Mouse (Mus musculus): ENCODE data around the gene Zbtb7b.
"Not testable (repeated sequence)": the region's sequence is repeated elsewhere in the genome, so short reads cannot be mapped to it uniquely, and the experiment has no call there.

The Zbtb7b gene

DNA sequence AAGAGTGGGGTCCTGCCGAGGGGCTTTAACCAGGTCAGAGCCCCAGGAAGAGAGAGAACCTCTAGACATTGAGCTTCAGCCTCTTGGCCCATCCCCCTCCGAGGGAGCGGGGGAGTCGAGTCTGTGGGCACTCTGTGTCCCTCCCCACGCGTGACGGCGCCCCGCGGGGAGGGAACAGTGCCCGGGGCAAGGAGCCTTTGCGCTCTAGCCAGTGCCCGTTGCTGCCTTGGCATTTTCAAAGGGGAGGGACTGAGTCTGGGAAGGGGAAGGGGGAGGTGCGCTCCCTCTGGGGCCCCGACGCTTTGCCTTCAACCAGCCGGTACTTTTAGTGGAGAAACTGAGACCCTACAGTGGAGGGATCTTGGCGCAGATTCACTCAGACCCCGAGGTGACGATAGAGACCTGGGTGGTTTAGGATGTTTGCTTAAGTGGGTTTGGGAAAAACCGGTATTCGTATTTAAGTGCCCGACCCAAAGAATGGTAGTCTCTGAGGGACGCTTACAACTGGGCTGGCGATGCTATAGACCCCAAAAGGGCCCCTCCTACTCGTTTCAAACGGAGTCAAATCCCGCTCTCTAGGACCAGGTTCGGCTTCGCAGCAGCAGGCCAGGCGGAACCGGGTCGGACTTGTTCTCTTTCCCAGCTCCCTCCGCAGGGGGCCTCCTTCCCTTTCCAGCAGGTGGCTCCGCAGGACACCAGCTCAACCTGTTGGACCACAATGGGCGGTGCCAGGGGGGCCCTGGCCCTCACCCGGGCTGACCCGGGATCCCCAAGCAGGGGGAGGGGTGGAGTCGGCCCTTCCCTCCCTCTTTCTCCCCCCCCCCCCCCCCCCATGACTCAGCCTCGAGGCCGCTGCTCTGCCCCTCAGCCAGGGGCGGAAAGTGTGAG lies at the start of gene Zbtb7b:
Zbtb7b (minus strand) TSS at position 771 of the 888 bp plus-strand sequence.
- peak; percentile 68 for DNase-seq (ENCODE audit: low read depth, low spot score)

DNA sequence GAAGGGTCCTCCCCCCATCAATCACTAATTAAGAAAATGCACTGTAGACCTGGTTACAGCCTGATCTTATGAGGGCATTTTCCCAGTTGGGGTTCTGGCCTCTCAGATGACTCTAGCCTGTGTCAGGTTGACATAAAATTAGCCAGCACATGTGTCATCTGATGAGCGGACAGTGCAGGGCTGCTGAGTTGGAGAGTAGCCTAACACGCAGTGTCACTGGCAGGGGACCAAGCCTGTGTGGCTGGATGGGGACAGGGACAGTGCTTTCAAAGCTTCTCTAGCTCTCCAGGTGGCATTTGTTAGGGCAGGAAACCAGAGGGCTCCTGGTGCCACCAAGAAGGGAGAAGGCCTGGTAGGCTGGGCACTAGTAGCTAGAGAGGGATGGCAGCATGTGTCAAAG lies 46.1 kb upstream of the Zbtb7b start:
- no peak for DNase-seq (ENCODE audit: low read depth, low spot score)

DNA sequence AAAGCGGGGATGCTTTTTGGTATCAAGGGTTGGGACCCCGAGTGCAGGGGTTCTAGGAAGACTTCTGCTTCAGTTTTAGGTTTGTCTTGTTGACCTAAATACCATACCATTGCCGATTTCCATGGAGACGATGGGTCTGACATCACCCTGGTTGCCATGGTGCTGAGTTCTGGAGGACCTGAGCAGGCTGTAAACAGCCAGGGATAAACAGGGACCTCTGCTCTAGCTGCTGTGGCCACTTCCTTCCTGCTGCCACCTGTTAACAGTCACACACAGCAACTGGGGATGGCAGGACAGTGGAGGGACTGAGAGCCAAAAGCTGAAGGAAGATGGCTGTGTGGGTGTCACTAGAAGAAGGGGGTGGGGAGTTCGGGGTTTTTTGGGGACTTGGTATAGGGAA lies 42.7 kb upstream of the Zbtb7b start:
- DNase-seq (ENCODE audit: low read depth, low spot score), result peak; percentile 47

DNA sequence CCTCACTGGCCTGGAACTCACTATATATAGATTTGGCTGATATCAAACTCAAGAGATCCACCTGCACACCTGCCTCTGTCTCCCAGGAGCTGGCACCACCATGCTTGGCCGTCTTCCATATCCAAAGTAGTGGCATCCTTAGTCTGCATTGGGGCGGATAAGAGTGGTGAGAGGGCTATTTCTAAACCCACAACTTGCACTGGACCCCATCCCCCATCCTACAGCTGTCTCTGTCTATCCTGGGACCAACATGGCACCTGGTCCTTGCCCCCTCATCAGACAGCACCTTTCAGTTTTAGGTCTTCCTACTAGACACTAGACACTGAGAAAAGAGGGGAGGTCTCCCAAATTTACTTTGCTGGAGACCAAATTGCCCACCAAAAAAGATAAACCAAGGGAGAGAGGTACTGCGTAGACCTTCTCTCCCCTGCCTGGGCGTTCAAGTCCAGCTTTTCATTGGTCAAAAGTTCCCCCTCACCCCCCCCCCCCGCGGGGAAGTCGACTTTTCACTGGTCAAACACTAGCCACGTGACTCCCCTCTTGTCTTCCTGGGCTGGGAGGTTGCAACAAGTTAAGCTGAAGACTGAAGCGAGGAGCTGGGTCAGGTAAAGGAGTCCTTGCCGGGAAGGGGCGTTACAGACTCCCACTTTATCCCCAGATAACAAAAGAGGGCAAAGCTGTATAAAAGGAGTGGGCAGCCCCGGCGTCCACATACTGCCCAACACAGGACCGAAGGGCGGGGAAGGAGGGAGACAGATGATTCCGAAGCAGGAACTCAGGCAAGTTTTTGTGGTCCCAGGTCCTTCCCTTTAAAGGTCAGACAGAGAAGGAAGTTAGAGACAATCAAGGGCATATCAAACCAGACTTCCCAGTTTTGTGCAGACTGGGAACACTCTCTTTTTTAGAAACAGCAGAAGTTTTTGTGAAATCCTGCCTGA lies 41.9 kb upstream of the Zbtb7b start, which contains the start of gene Pbxip1:
Pbxip1 (plus strand) TSS at position 531 of the 938 bp plus-strand sequence.
- peak; percentile 86 for DNase-seq (ENCODE audit: low read depth, low spot score)

DNA sequence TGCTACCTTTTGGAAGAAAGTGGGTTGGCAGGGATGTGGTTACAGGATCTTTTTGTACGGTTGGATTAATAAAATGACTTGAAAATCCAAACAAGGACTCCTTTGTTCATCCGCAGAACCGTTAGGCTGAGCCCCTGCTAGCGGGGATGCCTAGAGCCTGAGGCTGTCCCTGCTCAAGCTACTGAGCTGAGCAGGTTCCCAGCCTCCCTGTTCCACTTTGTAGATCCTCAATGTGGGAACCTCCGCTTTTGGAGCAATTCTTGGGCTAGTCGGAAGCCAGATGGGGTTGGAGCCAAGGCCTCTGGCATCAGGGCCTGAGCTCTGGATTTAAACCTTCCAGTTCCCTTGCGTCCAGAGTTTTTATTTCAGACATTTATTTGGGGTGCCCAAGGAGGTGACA lies 40.5 kb upstream of the Zbtb7b start:
- no peak for DNase-seq (ENCODE audit: low read depth, low spot score)

DNA sequence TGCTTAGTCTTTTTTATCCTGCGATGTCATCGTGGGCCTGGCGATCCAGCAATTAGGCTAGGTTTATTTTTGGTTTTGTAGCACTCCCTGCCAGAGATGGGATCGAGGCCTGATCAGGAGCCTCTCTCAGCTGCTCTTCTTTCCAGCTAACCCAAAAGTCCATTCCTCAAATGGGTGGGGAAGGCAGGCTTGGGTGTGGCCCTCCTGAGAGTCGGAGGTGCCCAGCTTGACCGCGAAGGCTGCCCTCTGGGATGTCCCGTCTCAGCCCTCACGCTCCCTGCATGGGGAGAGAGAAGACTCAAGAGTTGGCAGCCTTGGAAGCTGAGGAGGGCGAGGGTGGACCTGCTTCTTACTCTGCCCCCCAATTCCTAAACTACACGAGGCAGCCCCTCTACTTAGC lies 40.0 kb upstream of the Zbtb7b start:
- no peak for DNase-seq (ENCODE audit: low read depth, low spot score)

DNA sequence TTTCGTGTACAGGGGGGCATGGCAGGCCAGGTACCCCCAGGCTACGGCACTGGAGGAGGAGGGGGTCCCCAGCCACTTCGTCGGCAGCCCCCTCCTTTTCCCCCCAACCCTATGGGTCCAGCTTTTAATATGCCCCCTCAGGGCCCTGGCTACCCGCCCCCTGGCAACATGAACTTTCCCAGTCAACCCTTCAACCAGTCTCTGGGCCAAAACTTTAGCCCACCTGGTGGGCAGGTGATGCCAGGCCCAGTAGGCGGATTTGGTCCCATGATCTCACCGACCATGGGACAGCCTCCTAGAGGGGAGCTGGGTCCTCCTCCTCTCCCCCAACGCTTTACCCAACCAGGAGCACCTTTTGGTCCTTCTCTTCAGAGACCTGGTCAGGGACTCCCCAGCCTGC lies 38.0 kb upstream of the Zbtb7b start:
- DNase-seq (ENCODE audit: low read depth, low spot score), result no peak

DNA sequence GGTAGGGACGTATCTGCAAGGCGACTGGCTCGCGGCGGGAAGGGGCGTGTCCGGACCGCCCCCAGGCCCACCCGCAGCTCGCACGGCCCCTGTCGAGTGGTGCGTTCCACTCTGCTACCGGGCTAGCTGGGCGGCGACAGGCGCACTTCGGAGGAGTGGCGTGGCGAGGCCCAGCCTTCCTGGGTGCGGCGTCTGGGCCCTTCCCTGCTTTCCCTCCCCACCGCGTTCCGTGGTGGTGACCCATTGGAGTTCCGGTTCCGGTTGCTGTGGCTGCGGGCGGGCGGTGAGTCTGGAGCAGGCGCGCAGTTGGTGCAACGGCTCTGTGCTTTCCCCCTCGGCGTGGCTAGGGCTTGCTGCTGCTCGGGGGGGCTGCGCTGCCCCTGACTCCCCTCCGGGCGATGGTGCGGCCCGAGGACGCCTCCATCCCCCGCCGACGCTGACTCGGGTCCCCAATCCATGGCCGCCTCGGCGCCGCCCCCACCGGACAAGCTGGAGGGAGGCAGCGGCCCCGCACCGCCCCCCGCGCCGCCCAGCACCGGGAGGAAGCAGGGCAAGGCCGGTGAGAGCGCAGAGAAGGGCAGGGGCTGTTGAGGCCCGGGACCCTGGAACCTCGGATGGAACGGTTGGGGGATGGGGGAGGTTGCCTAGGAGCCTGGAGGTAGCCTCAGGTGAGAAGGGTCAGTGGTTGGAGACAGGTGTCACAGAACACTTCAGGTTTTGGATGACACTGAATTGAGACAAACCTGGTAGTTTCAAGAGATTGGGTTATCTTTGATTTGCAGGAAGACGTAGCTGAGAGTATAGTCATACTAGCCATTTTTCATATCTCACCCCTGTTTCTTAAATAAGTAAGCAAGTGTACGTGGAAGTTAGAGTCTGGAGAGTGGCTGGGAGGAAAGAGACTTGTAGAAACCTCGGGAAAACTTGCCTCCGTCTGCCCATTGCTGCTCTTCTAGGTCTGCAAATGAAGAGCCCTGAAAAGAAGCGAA lies 35.9 kb upstream of the Zbtb7b start, which contains the start of gene Pygo2:
Pygo2 (plus strand) TSS at position 44 of the 989 bp plus-strand sequence.
- peak; percentile 95 for DNase-seq (ENCODE audit: low read depth, low spot score)

DNA sequence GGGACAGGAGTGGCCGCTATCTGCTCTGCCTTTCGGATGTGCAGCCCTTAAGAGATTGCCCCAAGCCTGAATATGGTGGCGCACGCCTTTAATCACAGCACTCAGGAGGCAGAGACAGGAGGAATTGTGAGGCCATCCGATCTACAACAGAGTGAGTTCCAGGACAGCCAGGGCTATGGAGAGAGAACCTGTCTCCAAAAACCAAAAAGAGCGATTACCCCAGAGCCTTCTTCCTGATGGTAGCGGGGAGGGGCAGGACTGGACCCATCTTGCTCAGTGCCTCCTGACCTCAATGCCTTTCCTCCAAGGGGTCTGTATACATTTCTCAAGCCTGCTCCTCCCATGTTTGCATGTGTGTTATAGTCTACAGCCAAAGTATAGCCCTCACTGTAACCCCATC lies 34.4 kb upstream of the Zbtb7b start:
- DNase-seq (ENCODE audit: low read depth, low spot score), result not testable (repeated sequence)

DNA sequence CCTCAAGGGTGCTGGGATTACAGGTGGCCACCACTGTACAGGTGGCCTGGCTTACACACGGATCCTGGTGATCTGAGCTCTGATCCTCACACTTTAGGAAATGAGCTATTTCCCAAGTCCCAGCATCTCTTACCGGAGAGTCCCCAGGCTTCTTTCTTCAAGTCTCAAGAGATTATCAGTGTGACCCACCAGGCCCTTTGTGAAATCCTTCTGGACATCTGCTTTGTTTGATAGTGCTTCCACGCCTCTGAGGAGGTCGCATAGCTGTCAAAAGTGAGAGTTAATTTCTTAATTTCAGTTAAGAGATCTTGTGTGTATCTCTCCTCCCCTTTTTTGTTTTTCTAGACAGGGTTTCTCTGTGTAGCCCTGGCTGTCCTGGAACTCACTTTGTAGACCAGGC lies 31.3 kb upstream of the Zbtb7b start:
- no peak for DNase-seq (ENCODE audit: low read depth, low spot score)

DNA sequence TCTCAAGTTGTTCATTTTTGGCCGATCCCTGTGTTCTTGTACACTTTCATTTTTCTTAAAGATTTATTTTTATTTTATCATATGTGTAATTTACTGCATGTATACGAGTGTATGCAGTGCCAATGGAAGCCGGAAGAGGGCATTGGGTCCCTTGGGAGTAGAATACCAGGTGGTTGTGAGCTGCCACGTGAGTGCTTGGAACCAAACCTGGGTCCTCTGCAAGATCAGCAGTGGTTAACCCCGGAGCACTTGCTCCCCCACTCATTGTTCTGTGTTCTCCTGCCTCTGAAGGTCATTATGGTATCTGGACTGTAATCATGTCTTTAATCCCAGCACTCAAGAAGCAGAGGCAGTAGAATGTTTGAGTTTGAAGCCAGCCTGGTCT lies 30.6 kb upstream of the Zbtb7b start:
- DNase-seq (ENCODE audit: low read depth, low spot score), result no peak

DNA sequence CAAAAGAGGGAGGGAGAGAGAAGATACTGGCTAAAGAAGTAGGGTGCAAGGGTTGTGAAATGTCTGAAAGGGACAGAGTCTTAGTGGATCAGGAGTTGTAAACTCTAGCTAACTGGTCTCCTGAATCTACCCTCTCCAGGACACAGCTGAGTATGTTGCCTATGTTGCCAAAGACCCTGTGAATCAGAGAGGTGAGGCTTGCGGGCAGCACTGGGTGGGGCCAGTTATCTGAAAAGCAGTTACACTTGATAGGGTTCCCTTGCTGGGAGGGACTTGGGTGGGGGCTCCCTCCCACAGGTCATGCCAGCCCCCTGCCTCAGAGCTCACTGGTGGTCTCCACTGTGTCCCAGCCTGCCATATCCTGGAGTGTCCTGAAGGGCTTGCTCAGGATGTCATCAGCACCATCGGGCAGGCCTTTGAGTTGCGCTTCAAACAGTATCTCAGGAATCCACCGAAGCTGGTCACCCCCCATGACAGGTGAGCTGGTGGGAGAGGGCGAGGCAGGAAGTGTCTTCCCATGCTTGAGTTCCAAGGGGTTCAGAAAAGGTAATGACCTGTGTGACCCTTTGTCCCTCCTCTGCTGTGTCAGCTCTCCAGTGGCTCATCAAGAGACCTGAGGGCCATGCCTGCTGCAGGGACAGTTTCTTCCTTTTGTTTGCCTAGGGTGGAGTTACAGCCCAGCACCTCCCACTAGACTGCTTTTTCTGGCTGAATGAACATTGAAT lies 30.0 kb upstream of the Zbtb7b start:
- no peak for DNase-seq (ENCODE audit: low read depth, low spot score)

DNA sequence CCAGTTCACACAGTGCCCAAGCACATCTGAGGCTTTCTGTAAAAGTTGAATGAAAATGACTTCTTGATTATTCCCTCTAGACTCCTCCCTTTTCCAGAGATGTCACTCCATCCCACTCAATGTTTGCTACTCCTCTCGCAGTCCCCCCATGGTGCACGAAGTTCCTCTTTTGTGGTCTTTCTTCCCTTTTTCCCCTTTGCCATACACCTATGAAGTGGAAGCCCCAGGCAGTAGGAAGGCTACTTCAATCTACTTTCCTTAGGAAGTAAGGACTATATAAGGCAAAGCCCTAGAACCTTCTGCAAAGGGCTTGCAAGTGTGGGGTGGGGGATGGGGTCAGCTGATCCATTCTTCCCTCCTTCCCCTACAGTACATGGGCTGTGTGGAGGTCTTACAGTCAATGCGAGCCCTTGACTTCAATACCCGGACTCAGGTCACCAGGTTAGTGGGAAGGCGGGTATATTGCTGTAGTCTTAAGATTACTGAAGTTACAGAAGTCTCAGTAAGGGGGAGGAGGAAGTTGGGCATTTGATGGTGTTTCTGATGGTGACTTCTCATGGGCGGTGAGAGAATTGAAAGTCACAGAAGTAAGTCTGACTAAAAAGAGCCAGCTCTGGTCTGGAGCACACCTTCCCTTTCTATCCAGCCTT lies 28.1 kb upstream of the Zbtb7b start:
- no peak for DNase-seq (ENCODE audit: low read depth, low spot score)

DNA sequence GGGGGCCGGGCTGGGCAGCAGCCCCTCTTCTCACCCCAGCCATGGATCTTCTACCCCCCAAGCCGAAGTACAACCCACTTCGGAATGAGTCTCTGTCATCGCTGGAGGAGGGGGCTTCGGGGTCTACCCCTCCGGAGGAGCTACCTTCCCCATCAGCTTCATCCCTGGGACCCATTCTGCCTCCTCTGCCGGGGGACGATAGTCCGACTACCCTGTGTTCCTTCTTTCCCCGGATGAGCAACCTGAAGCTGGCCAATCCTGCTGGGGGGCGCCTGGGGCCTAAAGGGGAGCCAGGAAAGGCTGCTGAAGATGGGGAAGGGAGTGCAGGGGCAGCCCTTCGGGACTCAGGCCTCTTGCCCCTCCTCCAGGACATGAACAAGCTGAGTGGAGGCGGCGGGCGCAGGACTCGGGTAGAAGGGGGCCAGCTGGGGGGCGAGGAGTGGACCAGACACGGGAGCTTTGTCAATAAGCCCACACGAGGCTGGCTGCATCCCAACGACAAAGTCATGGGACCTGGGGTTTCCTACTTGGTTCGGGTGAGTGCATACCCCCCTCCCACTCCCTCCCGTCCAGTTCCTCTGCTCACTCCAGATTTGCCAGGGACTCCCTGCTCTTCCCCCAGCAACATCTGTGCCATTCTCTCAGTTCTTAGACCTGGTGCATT lies 27.4 kb upstream of the Zbtb7b start:
- DNase-seq (ENCODE audit: low read depth, low spot score), result no peak

DNA sequence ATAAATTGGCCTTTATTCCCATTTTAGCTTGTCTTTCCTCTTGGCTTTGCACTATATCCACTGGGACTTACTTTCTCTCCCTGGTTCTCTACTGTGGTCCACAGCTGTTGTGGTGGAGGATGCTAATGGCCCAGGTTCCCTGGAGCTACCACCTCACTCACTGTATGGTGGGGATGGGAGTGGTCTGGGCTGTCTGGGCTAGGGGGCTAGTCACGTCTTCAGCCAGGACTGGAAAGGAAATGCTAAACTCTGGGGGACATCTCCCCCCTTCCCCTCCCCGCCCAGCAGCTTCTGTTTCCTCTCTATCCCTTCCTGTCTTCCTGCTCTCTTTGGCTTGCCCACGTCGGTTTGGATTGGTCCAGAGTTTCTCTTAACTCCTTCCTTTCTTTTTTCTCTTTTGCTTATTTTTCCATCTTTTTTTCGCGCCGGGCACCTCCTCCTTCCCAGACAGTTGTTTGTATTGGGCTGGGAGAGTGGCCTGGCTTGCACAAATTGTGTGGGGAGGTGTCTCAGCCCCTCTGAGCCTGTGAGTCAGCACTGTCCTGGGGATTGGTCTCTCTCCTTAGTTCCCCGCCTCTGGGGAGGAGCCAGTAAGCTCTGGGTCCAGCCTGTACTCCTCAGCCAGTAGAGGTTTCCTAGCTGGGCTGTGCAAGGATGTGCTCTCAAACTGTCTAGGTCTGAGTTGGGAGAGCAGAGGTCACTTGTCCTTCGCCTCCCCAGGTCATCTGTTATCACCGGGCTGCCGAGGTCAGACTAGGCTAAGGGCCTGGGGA lies 26.6 kb upstream of the Zbtb7b start:
- DNase-seq (ENCODE audit: low read depth, low spot score), result peak; percentile 80

DNA sequence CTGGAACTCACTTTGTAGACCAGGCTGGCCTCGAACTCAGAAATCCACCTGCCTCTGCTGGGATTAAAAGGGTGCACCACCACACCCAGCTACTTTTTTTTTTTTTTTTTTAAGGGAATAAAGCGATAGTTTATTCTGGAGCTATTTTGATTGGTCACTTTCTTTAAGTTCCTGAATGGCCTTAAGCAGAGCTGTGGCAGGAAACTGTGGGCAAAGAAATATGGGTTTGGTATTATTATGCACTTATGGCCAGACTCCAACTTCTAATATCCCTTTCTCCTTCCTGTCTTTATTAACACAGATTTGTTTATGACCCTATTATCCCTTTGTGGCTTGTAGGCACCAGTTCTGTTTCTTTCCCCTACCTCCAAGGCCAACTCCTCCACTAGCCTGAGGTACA lies 25.8 kb upstream of the Zbtb7b start:
- DNase-seq (ENCODE audit: low read depth, low spot score), result no peak

DNA sequence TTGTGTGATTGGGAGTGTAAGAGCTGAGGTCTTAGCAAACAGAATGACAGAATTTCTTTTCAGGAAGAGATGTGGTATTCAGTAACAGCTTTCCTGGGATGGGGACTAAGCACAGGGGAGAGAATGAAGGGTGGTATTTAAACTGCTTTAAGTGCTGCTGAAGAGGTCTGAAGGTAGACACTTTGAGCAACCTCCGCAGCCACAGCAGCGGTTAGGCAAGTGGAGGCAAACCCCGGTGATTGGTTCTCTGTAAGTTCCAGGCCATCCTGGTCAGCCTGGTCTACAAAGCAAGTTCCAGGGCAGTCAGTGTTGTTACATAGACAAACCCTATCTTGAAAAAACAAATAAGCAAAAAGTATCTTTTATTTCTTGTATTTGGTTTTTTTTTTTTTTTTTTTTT lies 25.4 kb upstream of the Zbtb7b start:
- no peak for DNase-seq (ENCODE audit: low read depth, low spot score)

DNA sequence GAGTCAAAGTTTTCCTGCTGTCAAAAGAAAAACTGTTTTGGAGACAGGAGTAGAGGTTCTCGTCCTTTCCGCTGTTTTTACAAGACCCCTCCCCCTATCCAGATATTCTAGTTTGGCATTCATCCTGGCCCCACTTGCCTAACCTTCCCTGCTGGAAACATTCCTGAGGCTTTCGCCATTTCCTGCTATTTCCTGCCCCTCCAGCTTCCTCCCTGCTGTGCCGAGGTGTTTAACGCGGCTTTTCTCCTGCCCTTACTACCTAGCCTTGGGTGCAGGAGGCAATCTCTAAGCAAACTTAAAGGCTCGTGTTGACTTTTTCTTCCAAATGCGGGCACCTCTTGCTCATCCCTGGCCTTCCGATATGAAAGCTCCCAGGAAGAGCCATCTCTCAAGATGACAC lies 25.0 kb upstream of the Zbtb7b start:
- DNase-seq (ENCODE audit: low read depth, low spot score), result peak; percentile 54

DNA sequence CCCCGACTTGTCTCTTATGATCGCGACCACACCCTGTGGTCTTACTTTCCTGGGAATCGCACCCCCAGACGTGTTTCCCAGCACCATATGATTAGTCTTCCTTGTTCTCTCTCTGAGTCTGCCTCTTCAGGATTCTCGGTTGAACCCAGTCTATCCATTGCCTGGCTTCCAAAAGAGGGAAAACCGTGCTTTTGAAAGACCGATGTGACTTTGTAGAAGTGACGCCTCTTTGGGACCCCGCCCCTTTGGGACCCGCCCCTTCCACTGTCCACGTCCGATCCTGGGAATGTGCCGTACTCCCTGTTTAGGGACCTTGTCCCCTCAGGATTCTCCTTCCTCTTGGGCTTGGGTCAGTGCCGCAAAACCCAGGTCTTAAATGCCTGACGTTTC lies 24.3 kb upstream of the Zbtb7b start:
- DNase-seq (ENCODE audit: low read depth, low spot score), result peak; percentile 77

Data from mesoderm, embryonic 11.5 days (tissue).